29 mouse cellular contexts compared by ENCODE assay signal in the genomic region with DNA sequence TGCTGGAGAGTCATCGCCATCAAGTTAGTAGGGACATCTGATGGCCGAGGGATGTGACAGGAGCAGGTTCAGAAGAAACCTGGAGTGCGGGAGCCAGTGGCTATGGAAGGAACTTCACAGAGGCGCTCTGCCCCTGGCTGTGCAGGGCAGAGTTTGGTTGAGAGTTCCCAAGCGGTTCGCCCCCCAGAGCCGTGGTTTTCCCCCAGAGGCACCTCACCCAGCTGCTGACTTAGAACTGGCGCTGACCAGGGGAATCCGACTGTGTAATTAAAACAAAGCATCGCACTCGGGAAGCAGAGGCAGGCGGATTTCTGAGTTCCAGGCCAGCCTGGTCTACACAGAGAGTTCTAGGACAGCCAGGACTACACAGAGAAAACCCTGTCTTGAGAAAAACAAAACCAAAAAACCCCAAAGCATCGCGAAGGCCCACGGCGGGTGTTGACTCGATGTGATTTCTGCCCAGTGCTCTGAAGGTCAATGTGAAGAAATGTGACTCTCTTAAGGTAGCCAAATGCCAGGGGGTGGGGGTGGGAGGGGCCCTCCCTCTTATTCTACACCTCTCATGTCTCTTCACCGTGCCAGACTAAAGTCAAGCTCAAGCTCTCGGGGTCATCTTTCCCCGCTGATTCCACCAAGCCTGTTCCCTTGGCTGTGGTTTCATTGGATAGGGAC. TPM values are rescaled to one million over a fixed set of nuclear protein-coding genes. Genes with fewer than 3 reads are reported as not detected.
"Had no signal": no experiment of that assay in that cellular context is flagged by ENCODE, and none has a peak within 500 bp of the region (broad histone marks: within the 10 kb centered on the region; RNA-seq: fewer than 3 reads in every experiment).

No protein-coding gene starts in this region.

- H3K9me3 ChIP-seq: lung, embryonic 15.5 days; megakaryocyte, embryonic 14.5 days; midbrain, embryonic 10.5 days; midbrain, embryonic 13.5 days; neural tube, embryonic 12.5 days; neural tube, embryonic 15.5 days had no signal

- DNase-seq: kidney, adult 18-20 months; kidney, adult 9 months; kidney, postnatal 10 days; kidney, postnatal 36 days; layer of hippocampus, postnatal 36 days; lung, adult 18-20 months; lung, postnatal 10 days; lung, postnatal 36 days; right cerebral cortex, adult 18-20 months; right cerebral cortex, postnatal 14 days; right cerebral cortex, postnatal 4 days; thymus, adult 18-20 months; thymus, postnatal 4 days had no signal

- H3K9ac ChIP-seq: lung, embryonic 15.5 days; midbrain, embryonic 13.5 days; neural tube, embryonic 12.5 days; neural tube, embryonic 15.5 days had no signal

- H3K27ac ChIP-seq: left cerebral cortex, adult 2 months; lung, embryonic 15.5 days; midbrain, embryonic 10.5 days; midbrain, embryonic 13.5 days; neural tube, embryonic 12.5 days; neural tube, embryonic 15.5 days; stomach, postnatal 0 days had no signal

- H3K4me3 ChIP-seq: left cerebral cortex, adult 2 months; lung, embryonic 15.5 days; megakaryocyte, embryonic 14.5 days; midbrain, embryonic 10.5 days; midbrain, embryonic 13.5 days; neural tube, embryonic 12.5 days; neural tube, embryonic 15.5 days had no signal

- H3K36me3 ChIP-seq: lung, embryonic 15.5 days; midbrain, embryonic 10.5 days; midbrain, embryonic 13.5 days; neural tube, embryonic 12.5 days; neural tube, embryonic 15.5 days had no signal

- ATAC-seq: midbrain, embryonic 13.5 days; midbrain, embryonic 16.5 days had no signal

- H3K27me3 ChIP-seq: midbrain, embryonic 13.5 days; neural tube, embryonic 12.5 days; neural tube, embryonic 15.5 days had no signal

- H3K4me1 ChIP-seq: lung, embryonic 15.5 days; midbrain, embryonic 10.5 days; midbrain, embryonic 13.5 days; neural tube, embryonic 12.5 days; neural tube, embryonic 15.5 days had no signal

- H3K4me2 ChIP-seq: lung, embryonic 15.5 days; midbrain, embryonic 13.5 days; neural tube, embryonic 12.5 days; neural tube, embryonic 15.5 days had no signal

RNA-seq across cellular contexts. Expression of a gene that starts 1.8 kb away (rescaled TPM):
- total RNA-seq: layer of hippocampus, adult 8-10 months; layer of hippocampus, postnatal 10 days; layer of hippocampus, postnatal 36 days; left cerebral cortex, adult 2 months; left cerebral cortex, postnatal 10 days; left cerebral cortex, postnatal 36 days had no signal
- polyA plus RNA-seq: limb, embryonic 11.5 days; limb, embryonic 14.5 days; lung, embryonic 15.5 days; midbrain, embryonic 10.5 days; midbrain, embryonic 13.5 days; midbrain, embryonic 16.5 days; neural tube, embryonic 12.5 days; neural tube, embryonic 15.5 days; stomach, embryonic 14.5 days; stomach, postnatal 0 days had no signal

RNA-seq across cellular contexts. Expression of a gene that starts 6.8 kb away (rescaled TPM):
- polyA plus RNA-seq: lung, embryonic 15.5 days had no signal
